Mouse (Mus musculus): ENCODE measurements at regions not wholly inside any gene's neighbourhood (a gene's known extent, or its start where the extent isn't known, plus 50 kb on each side); places are given as distances from the start of the nearest gene placed in this dataset.

DNA sequence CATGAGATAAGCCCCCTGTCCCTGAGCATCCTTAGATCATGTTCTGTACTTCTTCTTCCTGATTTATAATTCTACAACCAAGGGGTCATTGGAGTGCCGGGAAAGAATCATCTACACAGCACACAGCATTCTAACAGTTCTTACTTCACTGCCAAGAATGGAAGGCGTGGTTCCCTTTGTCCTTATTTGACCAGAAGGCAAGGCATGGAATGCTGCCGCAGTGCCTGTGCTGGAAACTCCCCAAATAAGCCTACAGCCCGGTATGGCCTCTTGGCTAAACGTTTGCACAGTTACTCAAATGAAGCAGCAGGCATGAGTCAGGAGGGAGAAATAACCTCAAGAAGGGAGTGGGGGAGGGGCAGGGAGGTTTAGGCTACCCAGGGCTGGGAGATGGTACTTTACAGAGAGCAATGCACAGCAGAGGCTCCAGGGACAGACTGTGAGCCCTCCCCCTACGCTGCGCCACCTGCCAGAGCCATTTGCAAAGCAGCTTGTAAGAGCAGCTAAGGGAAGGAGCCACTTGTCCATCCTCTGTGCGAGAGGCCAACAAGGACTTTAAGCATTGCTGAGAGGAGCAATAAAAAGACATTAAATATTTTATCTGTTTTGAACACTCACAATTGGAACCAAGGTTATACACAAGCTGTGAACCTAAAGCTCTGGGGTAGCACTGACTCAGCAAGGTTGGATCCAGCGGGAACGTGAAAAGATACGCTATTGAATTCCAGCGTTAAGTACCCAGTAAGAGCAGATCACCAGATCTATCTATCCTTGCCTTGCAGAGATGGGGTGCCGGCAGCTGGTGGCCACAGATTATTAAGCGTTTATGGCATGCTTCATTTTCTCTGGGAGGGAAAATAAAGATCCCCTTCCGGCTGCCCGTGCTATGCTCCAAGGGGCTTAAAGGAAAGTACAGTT lies 104.2 kb upstream of the Klf7 start:
- WGBS: 26% methylated on average over 16 of the region's 16 CpGs
- Histone ChIP-seq H3K27me3 (replicated peaks; ENCODE audit: control insufficient read depth, insufficient read depth, low read length) (no peaks in the 10 kb centered on the region), H3K4me3 (replicated peaks; ENCODE audit: low read length) (no peak overlapping the region), H3K27ac (ENCODE audit: low read length) (peak overlapping the region; percentile 30), H3K36me3 (ENCODE audit: control insufficient read depth, insufficient read depth) (no peaks in the 10 kb centered on the region), H3K4me2 (ENCODE audit: low read length) (no peak overlapping the region), H3K4me1 (replicated peaks; ENCODE audit: control insufficient read depth, insufficient read depth, low read length) (peaks cover 30% of the 10 kb centered on the region), H3K9me3 (ENCODE audit: control insufficient read depth, low read length) (no peaks in the 10 kb centered on the region), H3K9ac (replicated peaks; ENCODE audit: low read depth, low read length) (0 out of 2 replicates have a peak overlapping the region, but pooled peaks have one; percentile 12)
- ATAC-seq: peak; percentile 86

DNA sequence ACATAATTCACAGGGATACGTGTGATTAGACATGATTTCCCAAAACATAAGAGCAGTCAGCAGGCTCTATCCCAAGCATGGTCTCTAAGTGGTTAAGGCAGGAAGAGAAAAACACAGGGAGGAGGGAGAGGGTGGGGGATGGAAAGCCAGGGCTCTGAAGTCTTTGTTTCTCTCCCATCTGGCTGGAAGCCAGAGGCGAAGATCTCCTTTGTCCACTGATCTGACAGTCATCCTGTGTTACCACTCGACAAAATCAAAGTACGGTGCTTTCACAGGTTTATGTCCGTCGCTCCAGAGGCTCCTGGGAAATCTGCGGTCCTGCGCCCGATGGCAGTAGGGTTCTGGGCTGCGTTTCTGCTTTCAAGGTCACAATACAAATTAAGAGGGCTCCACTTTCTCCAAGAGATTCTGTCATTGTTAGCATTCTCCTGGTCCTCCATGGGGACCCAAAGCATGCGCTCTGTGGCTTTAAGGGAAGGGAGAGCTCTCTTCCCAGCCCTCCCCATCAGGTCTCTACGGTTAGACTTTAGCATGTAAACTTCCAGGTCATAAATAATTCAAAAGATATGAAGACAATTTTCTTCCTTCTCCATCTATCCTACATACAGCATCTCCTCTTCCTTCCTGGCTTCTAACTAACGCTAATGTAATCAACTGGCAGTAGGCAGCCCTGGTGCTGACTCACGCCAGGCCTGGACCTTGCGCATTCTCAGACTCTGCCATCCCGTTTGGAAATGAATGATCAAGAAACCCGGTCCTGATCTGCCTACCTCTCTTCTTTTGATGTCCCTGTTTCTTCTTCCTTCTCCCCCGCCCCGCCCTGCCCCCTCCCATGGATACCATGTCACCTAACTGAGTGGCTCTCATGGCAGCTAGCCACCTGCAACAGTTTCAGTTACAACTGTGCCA lies 102.0 kb upstream of the Klf7 start:
- no peaks in the 10 kb centered on the region for H3K36me3 ChIP-seq (ENCODE audit: control insufficient read depth, insufficient read depth)
- no peak overlapping the region for H3K4me3 ChIP-seq (replicated peaks; ENCODE audit: low read length)
- no peaks in the 10 kb centered on the region for H3K9me3 ChIP-seq (ENCODE audit: control insufficient read depth, low read length)
- ATAC-seq: peak; percentile 38; the same call in 1 of the 2 replicates
- peak overlapping the region; percentile 19; the same call in 1 of the 2 replicates for H3K4me2 ChIP-seq (ENCODE audit: low read length)
- H3K27me3 ChIP-seq (replicated peaks; ENCODE audit: control insufficient read depth, insufficient read depth, low read length): no peaks in the 10 kb centered on the region
- H3K9ac ChIP-seq (replicated peaks; ENCODE audit: low read depth, low read length): 0 out of 2 replicates have a peak overlapping the region, but pooled peaks have one; percentile 5
- peaks cover 36% of the 10 kb centered on the region for H3K4me1 ChIP-seq (replicated peaks; ENCODE audit: control insufficient read depth, insufficient read depth, low read length)
- peak overlapping the region; percentile 41; the same call in 1 of the 2 replicates for H3K27ac ChIP-seq (ENCODE audit: low read length)
- 52% methylated on average over 19 of the region's 19 CpGs for WGBS

DNA sequence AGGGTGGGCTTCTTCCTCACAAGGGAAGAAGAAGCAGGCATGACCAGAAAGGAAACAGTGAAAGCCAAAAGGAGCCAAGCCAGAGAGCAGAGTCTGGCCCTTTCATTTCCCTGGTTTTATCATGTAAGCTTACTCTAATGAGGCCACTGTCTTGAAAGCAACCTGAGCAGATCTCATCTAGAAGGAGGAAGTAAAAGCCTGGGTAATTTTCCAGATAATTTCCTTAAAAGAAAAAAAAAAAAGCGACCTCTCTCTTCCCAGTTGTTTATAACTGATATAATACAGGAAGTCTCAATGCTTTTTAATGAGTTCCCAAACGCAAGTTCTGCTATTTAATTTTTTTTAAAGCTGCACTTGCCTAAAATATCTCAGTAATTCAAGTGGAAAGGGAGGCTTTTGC lies 100.4 kb upstream of the Klf7 start:
- ATAC-seq: no peak
- H3K9me3 ChIP-seq (ENCODE audit: control insufficient read depth, low read length): no peaks in the 10 kb centered on the region
- WGBS: 63% methylated on average over 2 of the region's 2 CpGs
- peaks cover 36% of the 10 kb centered on the region for H3K4me1 ChIP-seq (replicated peaks; ENCODE audit: control insufficient read depth, insufficient read depth, low read length)
- no peaks in the 10 kb centered on the region for H3K27me3 ChIP-seq (replicated peaks; ENCODE audit: control insufficient read depth, insufficient read depth, low read length)
- no peak overlapping the region for H3K4me3 ChIP-seq (replicated peaks; ENCODE audit: low read length)
- H3K27ac ChIP-seq (ENCODE audit: low read length): no peak overlapping the region
- H3K4me2 ChIP-seq (ENCODE audit: low read length): no peak overlapping the region
- H3K36me3 ChIP-seq (ENCODE audit: control insufficient read depth, insufficient read depth): no peaks in the 10 kb centered on the region
- no peak overlapping the region for H3K9ac ChIP-seq (replicated peaks; ENCODE audit: low read depth, low read length)

DNA sequence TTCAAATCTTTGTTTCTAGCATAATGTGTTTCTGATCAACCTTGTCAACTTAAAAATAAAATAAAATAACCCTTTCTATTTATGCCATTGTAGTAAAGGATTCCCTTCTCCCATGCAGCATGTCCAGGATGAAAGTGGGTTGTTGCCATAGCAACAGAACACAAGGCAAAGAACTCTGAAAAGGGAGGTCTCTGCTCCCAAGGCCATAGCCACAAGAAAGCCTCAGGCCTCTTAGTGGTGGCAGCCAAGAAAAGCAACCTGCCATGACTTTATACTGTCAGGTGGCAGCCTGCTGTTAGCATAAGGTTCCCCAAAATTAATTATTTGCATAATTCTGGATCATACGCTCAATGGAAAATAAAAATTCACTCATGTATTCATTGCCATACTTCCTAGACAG lies 98.4 kb upstream of the Klf7 start:
- Histone ChIP-seq H3K9me3 (ENCODE audit: control insufficient read depth, low read length) (no peaks in the 10 kb centered on the region), H3K4me1 (replicated peaks; ENCODE audit: control insufficient read depth, insufficient read depth, low read length) (peaks cover 25% of the 10 kb centered on the region), H3K4me3 (replicated peaks; ENCODE audit: low read length) (no peak overlapping the region), H3K9ac (replicated peaks; ENCODE audit: low read depth, low read length) (no peak overlapping the region), H3K4me2 (ENCODE audit: low read length) (no peak overlapping the region), H3K27ac (ENCODE audit: low read length) (peak overlapping the region; percentile 59), H3K36me3 (ENCODE audit: control insufficient read depth, insufficient read depth) (no peaks in the 10 kb centered on the region), H3K27me3 (replicated peaks; ENCODE audit: control insufficient read depth, insufficient read depth, low read length) (no peaks in the 10 kb centered on the region)
- 68% methylated on average over 1 of the region's 1 CpGs for WGBS
- ATAC-seq: peak; percentile 57

DNA sequence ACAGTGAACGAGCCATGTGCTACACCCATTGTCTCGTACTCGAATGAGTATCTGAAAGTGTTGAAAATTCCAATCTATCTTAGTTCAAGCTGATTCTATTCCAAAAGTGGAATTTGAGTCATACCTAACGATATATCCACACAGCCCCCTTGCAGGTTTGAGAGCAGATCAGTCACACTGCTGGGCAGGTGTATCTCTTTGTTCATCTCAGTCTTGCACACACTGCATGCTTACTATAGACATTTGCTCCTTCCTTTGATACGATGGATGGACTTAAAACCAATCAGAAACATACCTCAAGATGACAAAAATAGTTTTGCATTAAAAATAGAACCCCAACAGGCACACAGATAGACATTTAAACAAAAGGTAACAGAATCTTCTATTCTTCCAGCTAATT lies 98.0 kb upstream of the Klf7 start:
- Histone ChIP-seq H3K9ac (replicated peaks; ENCODE audit: low read depth, low read length) (no peak overlapping the region), H3K4me2 (ENCODE audit: low read length) (no peak overlapping the region), H3K9me3 (ENCODE audit: control insufficient read depth, low read length) (no peaks in the 10 kb centered on the region), H3K27ac (ENCODE audit: low read length) (peak overlapping the region; percentile 38), H3K27me3 (replicated peaks; ENCODE audit: control insufficient read depth, insufficient read depth, low read length) (no peaks in the 10 kb centered on the region), H3K4me1 (replicated peaks; ENCODE audit: control insufficient read depth, insufficient read depth, low read length) (peaks cover 25% of the 10 kb centered on the region), H3K36me3 (ENCODE audit: control insufficient read depth, insufficient read depth) (no peaks in the 10 kb centered on the region), H3K4me3 (replicated peaks; ENCODE audit: low read length) (no peak overlapping the region)
- ATAC-seq: 0 out of 2 replicates have a peak, but pooled peaks have one; percentile 19
- WGBS: 75% methylated on average over 5 of the region's 5 CpGs

DNA sequence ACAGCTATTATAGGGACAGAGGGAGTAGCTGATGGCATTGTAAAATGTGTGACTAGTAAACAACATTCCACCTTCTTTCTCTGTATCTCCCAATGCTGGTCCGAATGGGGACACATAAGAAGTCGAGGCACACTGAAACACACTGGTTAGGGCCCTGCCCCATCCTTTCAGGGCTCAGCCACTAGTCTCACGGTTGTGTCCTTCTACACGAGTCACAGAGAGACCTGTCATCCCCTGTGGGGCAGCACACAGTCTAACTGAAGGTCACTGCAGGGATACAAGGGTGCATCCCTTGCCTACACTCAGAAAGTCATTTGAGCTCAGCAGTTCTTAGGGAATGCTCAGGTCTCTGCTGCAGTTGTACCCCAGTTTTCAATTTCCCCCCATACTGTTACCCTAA lies 93.6 kb upstream of the Klf7 start:
- 75% methylated on average over 4 of the region's 4 CpGs for WGBS
- H3K27me3 ChIP-seq (replicated peaks; ENCODE audit: control insufficient read depth, insufficient read depth, low read length): no peaks in the 10 kb centered on the region
- no peaks in the 10 kb centered on the region for H3K36me3 ChIP-seq (ENCODE audit: control insufficient read depth, insufficient read depth)
- no peaks in the 10 kb centered on the region for H3K9me3 ChIP-seq (ENCODE audit: control insufficient read depth, low read length)
- no peak overlapping the region for H3K4me2 ChIP-seq (ENCODE audit: low read length)
- no peak overlapping the region for H3K4me3 ChIP-seq (replicated peaks; ENCODE audit: low read length)
- no peak overlapping the region for H3K9ac ChIP-seq (replicated peaks; ENCODE audit: low read depth, low read length)
- ATAC-seq: no peak
- H3K4me1 ChIP-seq (replicated peaks; ENCODE audit: control insufficient read depth, insufficient read depth, low read length): peaks cover 2% of the 10 kb centered on the region; the same call in 1 of the 2 replicates
- no peak overlapping the region for H3K27ac ChIP-seq (ENCODE audit: low read length)

DNA sequence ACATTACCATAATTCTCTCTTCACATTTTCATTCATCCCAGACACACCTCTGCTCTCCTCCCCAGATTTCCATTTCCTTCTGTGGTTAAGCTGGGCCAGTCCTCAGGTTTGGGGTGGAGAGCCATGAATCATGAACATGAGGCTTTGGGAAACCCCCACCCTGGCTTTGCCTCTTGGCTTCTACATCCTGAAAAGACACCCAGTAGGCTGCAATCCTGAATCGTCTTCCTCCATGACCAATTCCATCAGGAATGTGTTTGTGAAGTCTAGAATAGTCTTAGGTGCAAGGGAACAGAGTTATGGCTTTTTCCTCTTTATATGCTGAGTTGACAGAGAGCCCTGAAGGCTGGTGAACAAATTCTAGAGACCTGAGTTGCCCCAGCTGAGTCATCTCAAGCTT lies 87.0 kb upstream of the Klf7 start:
- H3K36me3 ChIP-seq (ENCODE audit: control insufficient read depth, insufficient read depth): no peaks in the 10 kb centered on the region
- no peak overlapping the region for H3K4me3 ChIP-seq (replicated peaks; ENCODE audit: low read length)
- H3K4me2 ChIP-seq (ENCODE audit: low read length): no peak overlapping the region
- ATAC-seq: no peak
- peaks cover 3% of the 10 kb centered on the region for H3K9me3 ChIP-seq (ENCODE audit: control insufficient read depth, low read length)
- WGBS: 74% methylated on average over 1 of the region's 1 CpGs
- no peaks in the 10 kb centered on the region for H3K4me1 ChIP-seq (replicated peaks; ENCODE audit: control insufficient read depth, insufficient read depth, low read length)
- no peaks in the 10 kb centered on the region for H3K27me3 ChIP-seq (replicated peaks; ENCODE audit: control insufficient read depth, insufficient read depth, low read length)
- H3K9ac ChIP-seq (replicated peaks; ENCODE audit: low read depth, low read length): no peak overlapping the region
- H3K27ac ChIP-seq (ENCODE audit: low read length): no peak overlapping the region

DNA sequence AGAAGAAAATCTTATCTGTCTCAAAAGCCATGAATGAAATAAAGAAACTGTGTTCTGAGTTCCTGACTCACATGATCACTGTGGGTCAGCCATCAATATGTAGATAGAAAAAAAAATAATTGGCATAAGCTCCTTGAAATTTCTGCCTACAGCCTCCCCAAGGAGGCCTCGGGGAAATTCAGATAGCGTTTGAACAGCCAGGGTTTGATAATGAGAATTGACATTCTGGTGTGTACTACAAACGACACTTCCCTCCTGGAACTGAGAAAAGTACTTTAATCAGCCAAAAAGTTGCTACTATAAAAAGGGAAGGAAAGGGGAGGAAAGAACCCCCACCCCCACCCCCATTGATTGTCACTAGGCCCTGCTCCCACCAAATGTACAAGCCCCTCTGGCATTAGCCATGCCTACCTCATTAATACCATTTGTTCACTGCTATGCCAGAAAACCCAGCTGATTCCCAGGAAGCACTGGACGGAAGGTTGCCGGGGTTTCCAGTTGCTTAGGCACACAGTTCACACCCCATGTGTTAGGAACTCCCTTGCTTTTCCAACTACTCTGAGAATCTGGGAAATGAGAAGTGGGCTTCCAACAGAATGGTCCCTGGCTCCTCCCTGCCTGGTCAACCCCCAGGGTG lies 78.4 kb upstream of the Klf7 start:
- WGBS: 12% methylated on average over 5 of the region's 5 CpGs
- Histone ChIP-seq H3K27me3 (replicated peaks; ENCODE audit: control insufficient read depth, insufficient read depth, low read length) (no peaks in the 10 kb centered on the region), H3K4me2 (ENCODE audit: low read length) (no peak overlapping the region), H3K27ac (ENCODE audit: low read length) (no peak overlapping the region), H3K9ac (replicated peaks; ENCODE audit: low read depth, low read length) (no peak overlapping the region), H3K9me3 (ENCODE audit: control insufficient read depth, low read length) (peaks cover 3% of the 10 kb centered on the region), H3K36me3 (ENCODE audit: control insufficient read depth, insufficient read depth) (no peaks in the 10 kb centered on the region), H3K4me1 (replicated peaks; ENCODE audit: control insufficient read depth, insufficient read depth, low read length) (peaks cover 20% of the 10 kb centered on the region), H3K4me3 (replicated peaks; ENCODE audit: low read length) (no peak overlapping the region)
- peak; percentile 71 for ATAC-seq

DNA sequence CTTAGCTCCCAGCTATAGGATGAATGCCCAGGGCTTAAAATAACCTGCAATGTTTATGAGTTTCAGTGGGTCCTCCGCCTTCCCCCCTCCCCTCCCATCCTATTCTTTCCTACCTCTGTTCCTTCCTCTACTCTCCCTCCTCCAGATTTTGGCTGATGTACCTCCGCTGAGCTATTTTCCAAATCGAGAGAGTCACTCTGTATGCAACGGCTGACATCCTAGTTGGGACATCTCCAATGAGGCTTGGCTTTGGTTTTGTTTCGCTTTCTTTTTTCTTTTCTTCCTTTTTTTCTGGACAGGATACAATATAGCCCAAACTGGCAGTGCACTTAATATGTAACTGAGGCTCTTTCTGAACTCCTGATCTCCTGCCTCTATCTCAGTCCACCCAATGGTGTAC lies 76.7 kb upstream of the Klf7 start:
- 0 out of 2 replicates have a peak, but pooled peaks have one; percentile 4 for ATAC-seq

More for the DNA sequence above, 76.7 kb upstream of the Klf7 start:
- H3K36me3 ChIP-seq (ENCODE audit: control insufficient read depth, insufficient read depth): no peaks in the 10 kb centered on the region
- no peaks in the 10 kb centered on the region for H3K27me3 ChIP-seq (replicated peaks; ENCODE audit: control insufficient read depth, insufficient read depth, low read length)
- WGBS: 60% methylated on average over 5 of the region's 5 CpGs
- H3K4me1 ChIP-seq (replicated peaks; ENCODE audit: control insufficient read depth, insufficient read depth, low read length): peaks cover 23% of the 10 kb centered on the region
- no peak overlapping the region for H3K4me3 ChIP-seq (replicated peaks; ENCODE audit: low read length)
- no peak overlapping the region for H3K9ac ChIP-seq (replicated peaks; ENCODE audit: low read depth, low read length)
- no peak overlapping the region for H3K27ac ChIP-seq (ENCODE audit: low read length)
- no peaks in the 10 kb centered on the region for H3K9me3 ChIP-seq (ENCODE audit: control insufficient read depth, low read length)
- no peak overlapping the region for H3K4me2 ChIP-seq (ENCODE audit: low read length)

All from forebrain, embryonic 16.5 days (tissue).